In genomic region chr10:93335828-93336461, GRCm38 (mm10) we compare ENCODE assay signal across 9 mouse cellular contexts. TPM values are rescaled to one million over a fixed set of nuclear protein-coding genes. Genes with fewer than 3 reads are reported as not detected.
DNase-seq lines count a peak whose midpoint lies in the region; ATAC-seq and TF ChIP-seq lines count a peak whose summit lies in the region.
"Had no signal": no experiment of that assay in that cellular context is flagged by ENCODE, and none has a peak within 500 bp of the region (broad histone marks: within the 10 kb centered on the region; RNA-seq: fewer than 3 reads in every experiment).

No protein-coding gene starts in this region.

- DNase-seq in CH12.LX (ENCODE audit: extremely low read depth) = no peak
- DNase-seq in heart, postnatal 14 days = peak; percentile 53 to 64
- DNase-seq in liver, adult 2 months (ENCODE audit: extremely low read depth, low read depth, low spot score) = peak; percentile 22
- no peak for DNase-seq in right cerebral cortex, postnatal 14 days
- no peak for DNase-seq in urinary bladder, postnatal 14 days (ENCODE audit: low spot score)
- DNase-seq in left cerebral cortex, postnatal 4 days = no peak

- H3K36me3 ChIP-seq in CH12.LX (replicated peaks in 1 of 2; ENCODE audit: control insufficient read depth in 1 of 2, insufficient read depth in 1 of 2, low read length in 1 of 2) = no peaks in the 10 kb centered on the region
- H3K36me3 ChIP-seq in liver, adult 2 months (ENCODE audit: control insufficient read depth, insufficient read depth, low read length) = no peaks in the 10 kb centered on the region
- H3K36me3 ChIP-seq: limb, embryonic 15.5 days had no signal

- TF ChIP-seq CTCF in CH12.LX (conservative IDR thresholded peaks at IDR 0.05 in 1 of 2, IDR thresholded peaks at IDR 0.05 in 1 of 2; ENCODE audit: low read depth in 2 of 2, low read length in 2 of 2) = no peak
- TF ChIP-seq CTCF in bone marrow, adult 2 months (IDR thresholded peaks at IDR 0.05; ENCODE audit: control insufficient read depth, insufficient read depth, low read length) = no peak
- no peak for TF ChIP-seq CTCF in liver, adult 2 months (IDR thresholded peaks at IDR 0.05; ENCODE audit: low read depth, low read length)

- peak; percentile 47; the same call in 1 of the 2 replicates for ATAC-seq in neutrophil, adult 5-6 weeks (ENCODE audit: extremely low read depth, insufficient number of reproducible peaks, low FRiP score, poor library complexity, severe bottlenecking)

- no peak for TF ChIP-seq RAD21 in CH12.LX (IDR thresholded peaks at IDR 0.05; ENCODE audit: low read depth, low read length)

- dilution Hi-C loops in CH12.LX (cut with MboI; ENCODE audit: extremely low pct_ligation_motif_present, extremely low pct_unique_long_range_greater_than_20kb, low sequenced_read_pairs) = no loop called here

- H3K4me2 ChIP-seq in CH12.LX (ENCODE audit: insufficient read depth, low read depth, poor library complexity, severe bottlenecking) = peak overlapping the region; percentile 52
- H3K4me2 ChIP-seq: limb, embryonic 15.5 days had no signal

- H3K9ac ChIP-seq in CH12.LX (ENCODE audit: insufficient read depth, low read depth) = peak overlapping the region; percentile 97
- no peak overlapping the region for H3K9ac ChIP-seq in liver, adult 2 months (ENCODE audit: low read depth, low read length)
- H3K9ac ChIP-seq: limb, embryonic 15.5 days had no signal

- TF ChIP-seq EP300 in CH12.LX (IDR thresholded peaks at IDR 0.05; ENCODE audit: low read length) = 0 out of 2 replicates have a peak, but pooled peaks have one; percentile 39

- H3K4me3 ChIP-seq in CH12.LX (replicated peaks in 1 of 3; ENCODE audit: low read depth in 2 of 3, low read length in 2 of 3, poor library complexity in 1 of 3) = peak overlapping the region in 2 of 3 experiments; percentile 49 to 59
- H3K4me3 ChIP-seq in bone marrow, adult 2 months (replicated peaks; ENCODE audit: control insufficient read depth, low read depth, low read length) = peak overlapping the region; percentile 46
- H3K4me3 ChIP-seq in liver, adult 2 months (ENCODE audit: insufficient read depth, low read depth, low read length) = no peak overlapping the region
- H3K4me3 ChIP-seq: limb, embryonic 15.5 days had no signal

- peaks cover 28 to 57% of the 10 kb centered on the region in 2 experiments for H3K4me1 ChIP-seq in CH12.LX (ENCODE audit: control insufficient read depth in 1 of 2, insufficient read depth in 2 of 2)
- peaks cover 7% of the 10 kb centered on the region for H3K4me1 ChIP-seq in bone marrow, adult 2 months (ENCODE audit: control insufficient read depth, insufficient read depth, low read length)
- no peaks in the 10 kb centered on the region; the same call in 1 of the 2 replicates for H3K4me1 ChIP-seq in liver, adult 2 months (ENCODE audit: control insufficient read depth, insufficient read depth, low read length)
- H3K4me1 ChIP-seq: limb, embryonic 15.5 days had no signal

- no peak; the same call in 1 of the 2 replicates for TF ChIP-seq POLR2A in CH12.LX (IDR thresholded peaks at IDR 0.05; ENCODE audit: low read depth, low read length)
- TF ChIP-seq POLR2A in bone marrow, adult 2 months (IDR thresholded peaks at IDR 0.05; ENCODE audit: borderline replicate concordance, control insufficient read depth, low read depth, low read length) = no peak
- no peak for TF ChIP-seq POLR2A in liver, adult 2 months (IDR thresholded peaks at IDR 0.05; ENCODE audit: extremely low read depth, insufficient read depth, low read length)

- intact Hi-C loops in heart, postnatal 14 days (cut with DNase I) = loop anchor here (1.0 to 5.0 kb wide), 5 partner anchors 25 to 87 kb away; partner anchors contain the start of gene Elk3
- intact Hi-C loops in left cerebral cortex, postnatal 4 days (cut with DNase I) = no loop called here

- no peaks in the 10 kb centered on the region for H3K9me3 ChIP-seq in CH12.LX (replicated peaks; ENCODE audit: low read length)
- H3K9me3 ChIP-seq: limb, embryonic 15.5 days had no signal

- peak overlapping the region; percentile 96 for H3K27ac ChIP-seq in CH12.LX (ENCODE audit: insufficient read depth, low read depth)
- peak overlapping the region; percentile 90 for H3K27ac ChIP-seq in bone marrow, adult 2 months (ENCODE audit: control insufficient read depth, insufficient read depth, low read depth, low read length, poor library complexity)
- peak overlapping the region; percentile 46; the same call in 1 of the 2 replicates for H3K27ac ChIP-seq in liver, adult 2 months (replicated peaks; ENCODE audit: insufficient read depth, low read depth, low read length)
- H3K27ac ChIP-seq: limb, embryonic 15.5 days had no signal

- in situ Hi-C loops in CH12.LX (cut with MboI; ENCODE audit: low pct_ligation_motif_present, low pct_unique_long_range_greater_than_20kb, low sequenced_read_pairs) = no loop called here

- H3K27me3 ChIP-seq in CH12.LX (replicated peaks) = no peaks in the 10 kb centered on the region
- H3K27me3 ChIP-seq in liver, adult 2 months (ENCODE audit: control insufficient read depth, insufficient read depth, low read length) = no peaks in the 10 kb centered on the region
- H3K27me3 ChIP-seq: limb, embryonic 15.5 days had no signal

- H3K79me2 ChIP-seq in CH12.LX (replicated peaks; ENCODE audit: control insufficient read depth, extremely low read depth, insufficient read depth, poor library complexity, severe bottlenecking) = peaks cover 12% of the 10 kb centered on the region; the same call in 1 of the 2 replicates
- H3K79me2 ChIP-seq in liver, adult 2 months (ENCODE audit: control insufficient read depth, insufficient read depth, low read length) = no peaks in the 10 kb centered on the region

- WGBS in bone marrow, adult 2 months = 2% methylated on average over 16 of the region's 16 CpGs
- WGBS in liver, adult 2 months = 59% methylated on average over 16 of the region's 16 CpGs

TF ChIP-seq in CH12.LX, 34 proteins besides CTCF, POLR2A, EP300 and RAD21:
- TF ChIP-seq UBTF (IDR thresholded peaks at IDR 0.05; ENCODE audit: low read depth, low read length) (no peak), RCOR1 (conservative IDR thresholded peaks at IDR 0.05; ENCODE audit: low read depth, low read length) (no peak), CHD2 (IDR thresholded peaks at IDR 0.05; ENCODE audit: low read length) (peak; percentile 26; the same call in 1 of the 2 replicates), HCFC1 (IDR thresholded peaks at IDR 0.05; ENCODE audit: low read depth, low read length) (peak; percentile 30; the same call in 1 of the 2 replicates), MYC (IDR thresholded peaks at IDR 0.05; ENCODE audit: low read depth, low read length) (0 out of 2 replicates have a peak, but pooled peaks have one; percentile 44), SIN3A (IDR thresholded peaks at IDR 0.05; ENCODE audit: low read length) (peak; percentile 65), MAFK (IDR thresholded peaks at IDR 0.05; ENCODE audit: insufficient replicate concordance, low read length) (no peak), NELFE (IDR thresholded peaks at IDR 0.05; ENCODE audit: low read depth, low read length) (no peak), MAX (IDR thresholded peaks at IDR 0.05; ENCODE audit: low read length) (0 out of 2 replicates have a peak, but pooled peaks have one; percentile 32), ETS1 (conservative IDR thresholded peaks at IDR 0.05; ENCODE audit: low read depth, low read length) (peak; percentile 34; the same call in 1 of the 2 replicates), TBP (conservative IDR thresholded peaks at IDR 0.05; ENCODE audit: low read depth, low read length) (0 out of 2 replicates have a peak, but pooled peaks have one; percentile 6), MXI1 (IDR thresholded peaks at IDR 0.05; ENCODE audit: low read depth, low read length) (0 out of 2 replicates have a peak, but pooled peaks have one; percentile 39), MEF2A (IDR thresholded peaks at IDR 0.05; ENCODE audit: borderline replicate concordance, low read depth, low read length) (peak; percentile 47; the same call in 1 of the 2 replicates), MAZ (IDR thresholded peaks at IDR 0.05; ENCODE audit: low read depth, low read length) (peak; percentile 52; the same call in 1 of the 2 replicates), BHLHE40 (IDR thresholded peaks at IDR 0.05; ENCODE audit: low read depth, low read length) (0 out of 2 replicates have a peak, but pooled peaks have one; percentile 11), IRF4 (IDR thresholded peaks at IDR 0.05; ENCODE audit: low read depth, low read length) (peak; percentile 28; the same call in 1 of the 2 replicates), ELF1 (IDR thresholded peaks at IDR 0.05; ENCODE audit: low read depth, low read length) (peak; percentile 51; the same call in 1 of the 2 replicates), CHD1 (IDR thresholded peaks at IDR 0.05; ENCODE audit: low read depth, low read length) (peak; percentile 35; the same call in 1 of the 2 replicates), TCF12 (IDR thresholded peaks at IDR 0.05; ENCODE audit: low read depth, low read length) (peak; percentile 57)
TF ChIP-seq in CH12.LX: peak in this region for 15.

RNA-seq across cellular contexts. Expression of gene Elk3, which starts 25.0 kb away (rescaled TPM):
- total RNA-seq in CH12.LX (2012; rRNA removed) (22.3 and 25.8 TPM in 2 replicates), CH12.LX (2014; rRNA removed) (20.1 and 25.3 TPM in 2 replicates)
- 35.6 and 37.0 TPM in 2 replicates for polyA plus RNA-seq in CH12.LX (2012; ENCODE audit: insufficient read length, low read depth)
- 8.3 and 15.5 TPM in 2 replicates for polyA plus RNA-seq in bone marrow, adult 2 months (2011; ENCODE audit: insufficient read depth, insufficient read length, low replicate concordance, missing spikeins)
- total RNA-seq in heart, postnatal 14 days (2021) = 10 to 100 TPM; 64.1 to 67.2 TPM
- 3.4 and 4.8 TPM in 2 replicates for total RNA-seq in liver, adult 2 months (2014; rRNA removed)
- 6.3 and 8.0 TPM in 2 replicates for polyA plus RNA-seq in liver, adult 2 months (2012; rRNA removed)
- 17.2 and 22.2 TPM in 2 replicates for total RNA-seq in neutrophil, adult 5-6 weeks (2017)
- 10 to 100 TPM; 13.4 to 16.0 TPM for total RNA-seq in left cerebral cortex, postnatal 4 days (2021)

Comparison
In these comparisons a context has a peak if more than half of its experiments do, and no peak if none do; other contexts are left out.
1. DNase-seq: peak in heart, postnatal 14 days (2 of 2) and liver, adult 2 months (single experiment); none in CH12.LX (single experiment), right cerebral cortex, postnatal 14 days (single experiment), urinary bladder, postnatal 14 days (single experiment) and left cerebral cortex, postnatal 4 days (single experiment).
2. H3K27ac ChIP-seq: peak in every context shown above with its lines; median percentile 96 in CH12.LX; 90 in bone marrow, adult 2 months; 46 in liver, adult 2 months.